Mouse (Mus musculus) gastrocnemius, adult 8-10 months (tissue): ENCODE measurements around the gene Calr3. TPM values are rescaled to one million over a fixed set of nuclear protein-coding genes. Genes with fewer than 3 reads are reported as not detected.

Experiments used
- microRNA-seq: library from miRNA; unstranded; fragments of <30 nt; microRNA quantifications from one replicate; pipeline ENCODE4 v1.2.0, GENCODE M21; 2022
- total RNA-seq, 4 experiments: library from RNA; stranded (reverse); gene quantifications; 2 replicates each; pipeline ENCODE4 v1.2.4; 2022

Calr3 gene
- total RNA-seq, 4 experiments from 2014 or later = 3.7 to 4.5 (median 4.2) TPM

Small RNA genes within 50 kb of the gene (microRNA-seq; reads per million reads assigned to microRNA genes)
- 4.2 reads per million for gene Mir7068

Other genes with a start within 250 kb of the Calr3 start
- gene Cib3, start 231.0 kb downstream of the Calr3 start, total RNA-seq = not detected
- gene Gm11034, start 230.2 kb downstream of the Calr3 start, total RNA-seq = not detected
- gene Fam32a, start 224.1 kb downstream of the Calr3 start, total RNA-seq = 1 to 10 TPM; 5.9 to 9.7 (median 7.9) TPM
- 10 to 100 TPM; 17.6 to 20.9 (median 19.1) TPM for gene Ap1m1, start 203.9 kb downstream of the Calr3 start, total RNA-seq
- 1 to 10 TPM; 1.7 to 3.2 (median 2.8) TPM for gene Gm10282, start 138.6 kb downstream of the Calr3 start, total RNA-seq
- 10 to 100 TPM in 3 of 4 experiments, 1 to 10 TPM in 1; 6.8 to 14.3 (median 11.5) TPM for gene Klf2, start 124.8 kb downstream of the Calr3 start, total RNA-seq
- 10 to 100 TPM; 16.3 to 22.2 (median 20.9) TPM for gene Eps15l1, start 22.4 kb downstream of the Calr3 start, total RNA-seq
- 1 to 10 TPM; 3.0 to 5.2 (median 3.6) TPM for gene 1700030K09Rik, start within 50 bp of the Calr3 start, total RNA-seq
- gene Cherp, start 31.4 kb upstream of the Calr3 start, total RNA-seq = 10 to 100 TPM; 23.3 to 28.2 (median 25.7) TPM
- 10 to 100 TPM; 51.0 to 59.0 (median 54.8) TPM for gene Slc35e1, start 48.7 kb upstream of the Calr3 start, total RNA-seq
- 1 to 10 TPM; 6.5 to 8.3 (median 7.7) TPM for gene Med26, start 104.4 kb upstream of the Calr3 start, total RNA-seq
- 10 to 100 TPM; 69.1 to 77.1 (median 75.1) TPM for gene Smim7, start 127.2 kb upstream of the Calr3 start, total RNA-seq
- 1,000 to 10,000 TPM; 1,273 to 1,305 (median 1,290) TPM for gene Tmem38a, start 128.2 kb upstream of the Calr3 start, total RNA-seq
- 1 to 10 TPM in 1 of 4 experiments, under 1 TPM in 3; 0.75 to 1.1 (median 0.82) TPM for gene Nwd1, start 202.8 kb upstream of the Calr3 start, total RNA-seq